Mouse (Mus musculus) lung, postnatal 0 days (tissue): Measurements from ENCODE around the gene Cipc.

ENCODE experiments used
- CTCF ChIP-seq: IDR thresholded peaks from 2 replicates; pipeline ENCODE4 v1.5.1; 2016; ENCODE audit warnings: antibody characterized with exemption, mild to moderate bottlenecking
- EP300 ChIP-seq: IDR thresholded peaks from 2 replicates; pipeline ENCODE4 v1.6.1; 2016; ENCODE audit warnings: antibody characterized with exemption, mild to moderate bottlenecking, control low read depth

DNA sequence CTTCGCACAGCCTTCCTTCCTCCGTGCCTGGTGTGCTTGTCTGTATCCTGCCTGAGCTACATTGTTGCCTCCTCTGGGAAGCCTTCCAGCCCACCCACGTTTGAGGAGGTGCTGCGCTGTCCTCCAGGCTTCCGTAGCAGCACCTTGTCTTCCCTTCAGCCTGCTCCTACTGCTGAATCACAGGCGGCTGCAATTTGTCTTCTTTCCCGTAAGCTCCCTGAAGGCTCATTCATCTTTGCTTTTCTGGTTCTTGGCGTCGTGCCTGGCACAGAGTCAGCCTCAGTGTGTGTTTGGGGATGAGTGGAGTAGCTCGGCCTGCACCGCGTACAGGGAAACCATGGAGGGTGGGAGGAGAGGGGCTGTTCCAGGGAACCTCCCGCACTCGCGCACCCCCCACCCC, 31.0 kb downstream of the Cipc start:
- no peak for TF ChIP-seq CTCF
- no peak for TF ChIP-seq EP300
